Mouse (Mus musculus): ENCODE data around the gene Eif3k. TPM values are rescaled to one million over a fixed set of nuclear protein-coding genes. Genes with fewer than 3 reads are reported as not detected.
A peak's percentile ranks its signal among the peaks of the same experiment; 100 is the strongest.

Gene Eif3k
- polyA plus RNA-seq, 1 experiment from 2014 or later, result 409 TPM

GRCm38 (mm10) chr7:28931032-28931694, 50.5 kb downstream of the Eif3k start:
- no peaks in the 10 kb centered on the region for H3K27me3 ChIP-seq (ENCODE audit: control insufficient read depth, insufficient read depth, low read length)
- no peak overlapping the region for H3K9ac ChIP-seq (ENCODE audit: low read depth, low read length)
- 90% methylated on average over 7 of the region's 7 CpGs for WGBS
- DNase-seq (ENCODE audit: low spot score) (no peak), ATAC-seq (ENCODE audit: low FRiP score) (no peak)
- H3K27ac ChIP-seq (ENCODE audit: low read depth, low read length), result no peak overlapping the region
- H3K36me3 ChIP-seq (ENCODE audit: control insufficient read depth, insufficient read depth, low read length), result no peaks in the 10 kb centered on the region
- no peak overlapping the region for H3K4me2 ChIP-seq (replicated peaks; ENCODE audit: low read depth, low read length)
- no peaks in the 10 kb centered on the region for H3K4me1 ChIP-seq (replicated peaks; ENCODE audit: control insufficient read depth, insufficient read depth, low read length)
- H3K4me3 ChIP-seq (ENCODE audit: low read depth, low read length), result no peak overlapping the region
- H3K9me3 ChIP-seq (ENCODE audit: control insufficient read depth, low read length), result no peaks in the 10 kb centered on the region

GRCm38 (mm10) chr7:28930320-28931031, 51.2 kb downstream of the Eif3k start:
- no peak overlapping the region for H3K27ac ChIP-seq (ENCODE audit: low read depth, low read length)
- H3K27me3 ChIP-seq (ENCODE audit: control insufficient read depth, insufficient read depth, low read length), result no peaks in the 10 kb centered on the region
- H3K36me3 ChIP-seq (ENCODE audit: control insufficient read depth, insufficient read depth, low read length), result no peaks in the 10 kb centered on the region
- no peak overlapping the region for H3K4me2 ChIP-seq (replicated peaks; ENCODE audit: low read depth, low read length)
- DNase-seq (ENCODE audit: low spot score) (no peak), ATAC-seq (ENCODE audit: low FRiP score) (no peak)
- H3K4me3 ChIP-seq (ENCODE audit: low read depth, low read length), result no peak overlapping the region
- H3K9me3 ChIP-seq (ENCODE audit: control insufficient read depth, low read length), result no peaks in the 10 kb centered on the region
- H3K9ac ChIP-seq (ENCODE audit: low read depth, low read length), result no peak overlapping the region
- WGBS, result 63% methylated on average over 5 of the region's 5 CpGs
- no peaks in the 10 kb centered on the region for H3K4me1 ChIP-seq (replicated peaks; ENCODE audit: control insufficient read depth, insufficient read depth, low read length)

GRCm38 (mm10) chr7:28929381-28929780, 52.3 kb downstream of the Eif3k start:
- Histone ChIP-seq H3K4me3 (ENCODE audit: low read depth, low read length) (no peak overlapping the region), H3K4me1 (replicated peaks; ENCODE audit: control insufficient read depth, insufficient read depth, low read length) (peaks cover 5% of the 10 kb centered on the region; the same call in 1 of the 2 replicates), H3K36me3 (ENCODE audit: control insufficient read depth, insufficient read depth, low read length) (no peaks in the 10 kb centered on the region), H3K27me3 (ENCODE audit: control insufficient read depth, insufficient read depth, low read length) (no peaks in the 10 kb centered on the region), H3K27ac (ENCODE audit: low read depth, low read length) (no peak overlapping the region), H3K9ac (ENCODE audit: low read depth, low read length) (no peak overlapping the region), H3K9me3 (ENCODE audit: control insufficient read depth, low read length) (no peaks in the 10 kb centered on the region), H3K4me2 (replicated peaks; ENCODE audit: low read depth, low read length) (no peak overlapping the region)
- 49% methylated on average over 3 of the region's 3 CpGs for WGBS
- ATAC-seq (ENCODE audit: low FRiP score) (no peak), DNase-seq (ENCODE audit: low spot score) (no peak)

GRCm38 (mm10) chr7:28926172-28926571, 55.5 kb downstream of the Eif3k start:
- Histone ChIP-seq H3K4me2 (replicated peaks; ENCODE audit: low read depth, low read length) (no peak overlapping the region), H3K36me3 (ENCODE audit: control insufficient read depth, insufficient read depth, low read length) (no peaks in the 10 kb centered on the region), H3K9me3 (ENCODE audit: control insufficient read depth, low read length) (no peaks in the 10 kb centered on the region), H3K4me1 (replicated peaks; ENCODE audit: control insufficient read depth, insufficient read depth, low read length) (peaks cover 10% of the 10 kb centered on the region; the same call in 1 of the 2 replicates), H3K4me3 (ENCODE audit: low read depth, low read length) (no peak overlapping the region), H3K27me3 (ENCODE audit: control insufficient read depth, insufficient read depth, low read length) (no peaks in the 10 kb centered on the region), H3K27ac (ENCODE audit: low read depth, low read length) (no peak overlapping the region), H3K9ac (ENCODE audit: low read depth, low read length) (no peak overlapping the region)
- 65% methylated on average over 2 of the region's 2 CpGs for WGBS
- DNase-seq (ENCODE audit: low spot score), result no peak
- ATAC-seq (ENCODE audit: low FRiP score), result no peak

GRCm38 (mm10) chr7:28925317-28925716, 56.3 kb downstream of the Eif3k start:
- no peaks in the 10 kb centered on the region for H3K36me3 ChIP-seq (ENCODE audit: control insufficient read depth, insufficient read depth, low read length)
- H3K9me3 ChIP-seq (ENCODE audit: control insufficient read depth, low read length), result no peaks in the 10 kb centered on the region
- H3K4me1 ChIP-seq (replicated peaks; ENCODE audit: control insufficient read depth, insufficient read depth, low read length), result peaks cover 10% of the 10 kb centered on the region; the same call in 1 of the 2 replicates
- DNase-seq (ENCODE audit: low spot score) (no peak), ATAC-seq (ENCODE audit: low FRiP score) (no peak)
- WGBS, result 57% methylated on average over 9 of the region's 9 CpGs
- H3K9ac ChIP-seq (ENCODE audit: low read depth, low read length), result no peak overlapping the region
- H3K4me3 ChIP-seq (ENCODE audit: low read depth, low read length), result no peak overlapping the region
- H3K4me2 ChIP-seq (replicated peaks; ENCODE audit: low read depth, low read length), result no peak overlapping the region
- no peaks in the 10 kb centered on the region for H3K27me3 ChIP-seq (ENCODE audit: control insufficient read depth, insufficient read depth, low read length)
- peak overlapping the region; percentile 73; the same call in 1 of the 2 replicates for H3K27ac ChIP-seq (ENCODE audit: low read depth, low read length)

DNA sequence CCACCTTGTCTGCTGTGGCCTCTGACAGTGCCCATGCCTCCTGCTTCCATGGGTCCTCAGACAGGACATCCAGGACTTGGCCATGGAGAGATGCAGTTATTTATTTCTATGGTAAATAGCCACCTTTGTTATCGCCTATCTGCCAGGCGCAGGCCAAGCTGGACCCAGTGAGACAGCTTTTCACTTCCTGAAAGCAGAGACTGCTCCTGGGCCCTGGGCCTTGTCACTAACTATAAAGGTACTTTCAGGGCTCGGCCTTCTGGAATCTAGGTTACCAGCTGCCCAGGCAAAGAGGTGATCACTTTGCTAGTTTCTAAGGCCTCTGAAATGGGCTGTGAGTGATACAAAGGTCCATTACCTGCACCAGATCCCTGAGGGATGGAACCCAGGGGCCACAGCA, 56.9 kb downstream of the Eif3k start:
- WGBS, result 81% methylated on average over 3 of the region's 3 CpGs
- H3K4me1 ChIP-seq (replicated peaks; ENCODE audit: control insufficient read depth, insufficient read depth, low read length), result peaks cover 10% of the 10 kb centered on the region; the same call in 1 of the 2 replicates
- no peaks in the 10 kb centered on the region for H3K27me3 ChIP-seq (ENCODE audit: control insufficient read depth, insufficient read depth, low read length)
- H3K4me2 ChIP-seq (replicated peaks; ENCODE audit: low read depth, low read length), result no peak overlapping the region
- no peak for ATAC-seq (ENCODE audit: low FRiP score)
- no peak overlapping the region for H3K9ac ChIP-seq (ENCODE audit: low read depth, low read length)
- H3K36me3 ChIP-seq (ENCODE audit: control insufficient read depth, insufficient read depth, low read length), result no peaks in the 10 kb centered on the region
- no peak overlapping the region for H3K4me3 ChIP-seq (ENCODE audit: low read depth, low read length)
- no peaks in the 10 kb centered on the region for H3K9me3 ChIP-seq (ENCODE audit: control insufficient read depth, low read length)
- peak overlapping the region; percentile 73 for H3K27ac ChIP-seq (ENCODE audit: low read depth, low read length)
- DNase-seq (ENCODE audit: low spot score), result no peak

- H3K36me3 ChIP-seq (ENCODE audit: control insufficient read depth, insufficient read depth, low read length), result no peaks in the 10 kb centered on the region
- H3K4me1 ChIP-seq (replicated peaks; ENCODE audit: control insufficient read depth, insufficient read depth, low read length), result peaks cover 10% of the 10 kb centered on the region; the same call in 1 of the 2 replicates
- ATAC-seq (ENCODE audit: low FRiP score) (peak; percentile 57; the same call in 1 of the 2 replicates), DNase-seq (ENCODE audit: low spot score) (peak; percentile 54)
- 17% methylated on average over 4 of the region's 4 CpGs for WGBS
- no peak overlapping the region for H3K4me3 ChIP-seq (ENCODE audit: low read depth, low read length)
- no peaks in the 10 kb centered on the region for H3K27me3 ChIP-seq (ENCODE audit: control insufficient read depth, insufficient read depth, low read length)
- H3K27ac ChIP-seq (ENCODE audit: low read depth, low read length), result peak overlapping the region; percentile 73
- no peaks in the 10 kb centered on the region for H3K9me3 ChIP-seq (ENCODE audit: control insufficient read depth, low read length)
- peak overlapping the region; percentile 8 for H3K4me2 ChIP-seq (replicated peaks; ENCODE audit: low read depth, low read length)
- peak overlapping the region; percentile 25; the same call in 1 of the 2 replicates for H3K9ac ChIP-seq (ENCODE audit: low read depth, low read length)
Measured at GRCm38 (mm10) chr7:28923865-28924291, 57.8 kb downstream of the Eif3k start.

DNA sequence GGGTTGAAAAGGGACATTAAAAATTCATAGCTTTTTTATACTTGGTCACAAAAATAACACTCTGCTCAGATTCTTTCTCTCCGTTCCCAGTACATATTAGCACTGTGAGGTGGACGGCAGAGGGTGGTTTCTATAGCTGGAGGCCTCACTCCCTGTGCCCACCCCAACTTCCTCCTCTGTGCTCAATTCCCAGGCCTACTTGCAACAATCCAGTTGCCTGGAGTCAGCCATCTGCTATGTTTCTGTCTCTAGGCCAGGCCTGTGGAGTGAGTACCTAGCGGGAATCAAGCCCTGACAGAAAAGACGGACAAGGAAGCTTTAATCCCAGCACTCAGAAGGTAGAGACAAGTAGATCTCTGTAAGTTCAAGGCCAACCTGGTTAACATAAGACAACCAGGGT, 59.1 kb downstream of the Eif3k start:
- Histone ChIP-seq H3K36me3 (ENCODE audit: control insufficient read depth, insufficient read depth, low read length) (no peaks in the 10 kb centered on the region), H3K9me3 (ENCODE audit: control insufficient read depth, low read length) (no peaks in the 10 kb centered on the region), H3K27ac (ENCODE audit: low read depth, low read length) (no peak overlapping the region), H3K9ac (ENCODE audit: low read depth, low read length) (no peak overlapping the region), H3K4me3 (ENCODE audit: low read depth, low read length) (no peak overlapping the region), H3K27me3 (ENCODE audit: control insufficient read depth, insufficient read depth, low read length) (no peaks in the 10 kb centered on the region), H3K4me1 (replicated peaks; ENCODE audit: control insufficient read depth, insufficient read depth, low read length) (peaks cover 10% of the 10 kb centered on the region; the same call in 1 of the 2 replicates), H3K4me2 (replicated peaks; ENCODE audit: low read depth, low read length) (no peak overlapping the region)
- DNase-seq (ENCODE audit: low spot score) (no peak), ATAC-seq (ENCODE audit: low FRiP score) (no peak)
- WGBS, result 78% methylated on average over 4 of the region's 4 CpGs

Measured in hindbrain, embryonic 11.5 days (tissue).